Mouse (Mus musculus): ENCODE measurements around the gene Pthlh. TPM values are rescaled to one million over a fixed set of nuclear protein-coding genes. Genes with fewer than 3 reads are reported as not detected.
A peak's percentile ranks its signal among the peaks of the same experiment; 100 is the strongest.

The Pthlh gene
- total and polyA plus RNA-seq, 2 experiments from 2014 or later = 3.2 to 4.8 TPM

DNA sequence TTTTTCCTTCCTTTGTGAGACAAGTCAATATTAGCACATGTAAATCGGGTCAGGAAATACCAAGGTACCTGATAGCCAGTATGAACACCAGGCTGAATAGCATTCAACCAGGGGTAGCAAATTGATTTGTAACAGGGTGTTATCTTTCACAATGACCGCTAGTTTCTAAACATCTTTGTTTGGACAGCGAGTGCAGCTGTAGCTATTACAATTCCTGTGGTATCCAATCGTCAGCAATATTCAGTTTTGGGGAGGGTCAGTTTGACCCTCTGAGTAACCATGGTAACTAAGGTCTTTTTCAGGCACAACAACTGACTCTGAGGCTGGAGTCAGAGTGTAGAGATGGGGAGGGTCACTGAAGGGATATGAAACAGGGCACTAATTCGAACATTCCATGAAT, 15.3 kb upstream of the Pthlh start:
- TF ChIP-seq CTCF (IDR thresholded peaks at IDR 0.05; ENCODE audit: low read depth) = no peak
- Histone ChIP-seq H3K9ac (replicated peaks; ENCODE audit: low read length) (no peak overlapping the region), H3K9me3 (ENCODE audit: low read length) (peaks cover 3% of the 10 kb centered on the region; the same call in 1 of the 2 replicates), H3K4me3 (ENCODE audit: low read length) (no peak overlapping the region), H3K36me3 (ENCODE audit: insufficient read depth, low read length) (no peaks in the 10 kb centered on the region), H3K27ac (no peak overlapping the region), H3K4me1 (ENCODE audit: insufficient read depth, low read length) (no peaks in the 10 kb centered on the region), H3K4me2 (ENCODE audit: low read depth, low read length) (no peak overlapping the region), H3K27me3 (ENCODE audit: insufficient read depth, low read length) (no peaks in the 10 kb centered on the region)
- ATAC-seq (no peak), DNase-seq (ENCODE audit: low spot score) (no peak)
- WGBS = 22% methylated on average over 5 of the region's 5 CpGs

DNA sequence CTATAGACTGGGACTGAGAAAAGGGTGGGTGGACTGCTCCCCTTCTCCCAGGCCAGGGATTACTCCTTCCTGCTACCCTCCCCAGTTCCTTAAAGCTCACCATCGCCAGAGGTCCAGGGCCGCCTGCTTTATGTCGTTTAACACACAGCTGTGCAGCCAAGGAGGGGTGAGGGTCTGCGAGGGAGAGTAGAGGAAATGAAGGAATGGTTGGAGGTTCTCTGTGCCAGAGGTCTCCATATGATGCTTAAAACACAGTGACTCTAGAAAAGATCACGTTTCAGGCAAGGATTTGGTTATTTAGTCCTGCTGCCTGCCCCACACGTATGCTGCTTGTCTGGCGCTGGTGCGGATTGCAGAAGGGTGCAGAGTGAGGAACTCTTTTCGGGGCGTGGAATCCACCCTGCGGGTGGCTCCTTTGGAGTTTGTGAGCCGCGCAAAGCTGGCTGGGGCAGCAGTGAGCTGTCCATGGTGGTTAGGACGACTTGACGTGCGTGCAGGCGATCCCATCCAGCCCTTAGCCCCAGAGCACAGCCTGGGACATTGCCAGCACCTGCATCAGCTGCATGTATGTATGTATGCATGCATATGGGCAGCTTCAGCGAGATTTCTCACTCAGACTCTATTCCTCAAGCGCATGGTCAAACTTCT, 4.3 kb upstream of the Pthlh start:
- Histone ChIP-seq H3K4me1 (ENCODE audit: insufficient read depth, low read length) (no peaks in the 10 kb centered on the region), H3K9ac (replicated peaks; ENCODE audit: low read length) (no peak overlapping the region), H3K27me3 (ENCODE audit: insufficient read depth, low read length) (0 out of 2 replicates have a peak, but pooled peaks cover 16% of the 10 kb centered on the region), H3K4me3 (ENCODE audit: low read length) (no peak overlapping the region), H3K36me3 (ENCODE audit: insufficient read depth, low read length) (no peaks in the 10 kb centered on the region), H3K4me2 (ENCODE audit: low read depth, low read length) (no peak overlapping the region), H3K9me3 (ENCODE audit: low read length) (no peaks in the 10 kb centered on the region), H3K27ac (no peak overlapping the region)
- 7% methylated on average over 19 of the region's 19 CpGs for WGBS
- ATAC-seq (no peak; the same call in 1 of the 2 replicates), DNase-seq (ENCODE audit: low spot score) (no peak)
- no peak for TF ChIP-seq CTCF (IDR thresholded peaks at IDR 0.05; ENCODE audit: low read depth)

DNA sequence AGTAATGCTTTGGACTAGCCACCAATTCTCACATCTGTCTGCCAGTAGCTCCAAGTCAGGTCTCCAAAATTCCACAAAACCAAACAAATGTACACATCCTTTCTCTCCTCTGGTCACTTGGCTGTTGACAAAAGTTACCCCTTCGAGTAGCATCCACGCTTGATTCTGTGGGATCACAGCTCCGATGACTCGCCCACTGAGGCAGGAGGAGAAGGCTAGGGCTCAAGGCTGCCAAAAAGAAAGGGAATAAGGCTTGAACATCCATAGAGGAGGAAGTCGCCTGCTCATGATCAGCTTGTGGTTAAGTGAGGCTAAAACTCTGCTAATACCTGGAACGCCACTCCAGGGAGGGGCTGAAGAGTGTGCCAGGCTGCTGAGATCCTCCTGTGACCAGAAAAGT, 2.5 kb upstream of the Pthlh start:
- no peak for TF ChIP-seq CTCF (IDR thresholded peaks at IDR 0.05; ENCODE audit: low read depth)
- peaks cover 22% of the 10 kb centered on the region; the same call in 1 of the 2 replicates for H3K27me3 ChIP-seq (ENCODE audit: insufficient read depth, low read length)
- H3K4me2 ChIP-seq (ENCODE audit: low read depth, low read length) = no peak overlapping the region
- 85% methylated on average over 6 of the region's 6 CpGs for WGBS
- no peaks in the 10 kb centered on the region for H3K36me3 ChIP-seq (ENCODE audit: insufficient read depth, low read length)
- H3K4me3 ChIP-seq (ENCODE audit: low read length) = no peak overlapping the region
- H3K4me1 ChIP-seq (ENCODE audit: insufficient read depth, low read length) = no peaks in the 10 kb centered on the region
- no peak overlapping the region for H3K27ac ChIP-seq
- no peak for ATAC-seq
- DNase-seq (ENCODE audit: low spot score) = no peak
- no peaks in the 10 kb centered on the region for H3K9me3 ChIP-seq (ENCODE audit: low read length)
- no peak overlapping the region for H3K9ac ChIP-seq (replicated peaks; ENCODE audit: low read length)

DNA sequence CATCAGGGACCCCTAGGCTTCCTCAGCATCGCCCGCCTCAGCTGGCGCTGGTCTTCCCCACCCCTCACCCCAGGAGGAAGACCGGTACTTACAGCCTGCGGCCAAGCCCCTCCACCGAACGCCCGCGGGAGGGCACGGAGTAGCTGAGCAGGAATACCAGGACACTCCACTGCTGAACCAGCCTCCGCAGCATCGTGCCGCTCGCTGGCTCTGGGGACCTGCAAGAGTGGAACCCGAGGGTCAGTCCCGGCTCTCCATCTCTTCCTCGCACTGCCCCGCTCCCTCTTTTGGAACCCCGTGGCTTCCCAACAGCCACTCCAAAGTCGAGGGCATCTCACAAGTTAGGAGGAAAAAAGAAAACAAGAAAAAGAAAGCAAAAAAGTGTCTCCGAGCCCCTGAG, 805 bp downstream of the Pthlh start:
- H3K9ac ChIP-seq (replicated peaks; ENCODE audit: low read length) = 0 out of 2 replicates have a peak overlapping the region, but pooled peaks have one; percentile 19
- DNase-seq (ENCODE audit: low spot score) (no peak), ATAC-seq (0 out of 2 replicates have a peak, but pooled peaks have one; percentile 63)

DNA sequence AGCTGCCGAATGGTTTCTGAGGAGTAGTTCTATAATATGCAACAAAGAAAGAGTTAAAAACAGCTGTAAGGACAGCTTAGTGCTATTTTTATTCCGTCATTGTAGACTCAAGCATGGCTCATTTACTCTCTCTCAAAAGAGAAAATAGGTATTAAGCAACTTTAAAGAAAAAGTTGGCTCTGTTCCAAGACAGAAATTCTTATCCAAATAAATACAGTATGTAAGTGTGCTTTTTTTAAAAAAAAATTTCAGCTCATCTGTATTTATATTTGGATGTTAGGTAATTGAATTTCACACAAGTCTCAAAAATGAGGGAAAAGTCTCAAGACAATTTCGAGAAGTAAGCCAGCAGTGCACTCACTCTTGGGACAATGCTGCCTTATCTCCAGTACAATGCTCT, 2.4 kb downstream of the Pthlh start:
- ATAC-seq (no peak), DNase-seq (ENCODE audit: low spot score) (no peak)
- TF ChIP-seq CTCF (IDR thresholded peaks at IDR 0.05; ENCODE audit: low read depth) = no peak
- H3K27ac ChIP-seq = no peak overlapping the region
- H3K9ac ChIP-seq (replicated peaks; ENCODE audit: low read length) = no peak overlapping the region
- H3K27me3 ChIP-seq (ENCODE audit: insufficient read depth, low read length) = peaks cover 13% of the 10 kb centered on the region; the same call in 1 of the 2 replicates
- no peak overlapping the region for H3K4me3 ChIP-seq (ENCODE audit: low read length)
- 25% methylated on average over 3 of the region's 3 CpGs for WGBS
- 0 out of 2 replicates have a peak overlapping the region, but pooled peaks have one; percentile 78 for H3K4me2 ChIP-seq (ENCODE audit: low read depth, low read length)
- no peaks in the 10 kb centered on the region for H3K9me3 ChIP-seq (ENCODE audit: low read length)
- no peaks in the 10 kb centered on the region for H3K4me1 ChIP-seq (ENCODE audit: insufficient read depth, low read length)
- no peaks in the 10 kb centered on the region for H3K36me3 ChIP-seq (ENCODE audit: insufficient read depth, low read length)

More for the DNA sequence above, 805 bp downstream of the Pthlh start:
- peak overlapping the region; percentile 42 for H3K4me3 ChIP-seq (ENCODE audit: low read length)
- no peaks in the 10 kb centered on the region for H3K36me3 ChIP-seq (ENCODE audit: insufficient read depth, low read length)
- H3K4me2 ChIP-seq (ENCODE audit: low read depth, low read length) = peak overlapping the region; percentile 78
- TF ChIP-seq CTCF (IDR thresholded peaks at IDR 0.05; ENCODE audit: low read depth) = no peak
- H3K27ac ChIP-seq = no peak overlapping the region
- no peaks in the 10 kb centered on the region for H3K9me3 ChIP-seq (ENCODE audit: low read length)
- no peaks in the 10 kb centered on the region for H3K4me1 ChIP-seq (ENCODE audit: insufficient read depth, low read length)
- 1% methylated on average over 21 of the region's 21 CpGs for WGBS
- peaks cover 22% of the 10 kb centered on the region; the same call in 1 of the 2 replicates for H3K27me3 ChIP-seq (ENCODE audit: insufficient read depth, low read length)

DNA sequence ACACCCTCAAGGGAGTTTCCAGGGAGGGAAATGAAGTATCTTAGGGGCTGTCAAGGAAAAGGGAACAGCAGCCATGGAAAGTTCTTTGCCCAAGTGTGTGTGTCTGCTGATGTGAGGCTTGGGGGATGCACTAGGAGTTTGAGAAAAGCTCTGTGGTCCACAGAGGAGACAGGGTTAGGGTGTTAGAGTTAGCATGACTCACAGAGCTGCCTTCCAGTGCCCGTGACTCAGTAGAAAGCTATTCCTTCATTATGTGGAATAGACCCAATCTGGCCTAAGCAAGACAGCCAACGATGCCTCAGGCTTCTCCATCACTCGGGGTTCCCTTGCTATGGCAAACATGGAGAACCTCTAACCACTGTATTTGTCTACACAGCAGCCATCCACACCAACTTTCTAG, 3.2 kb downstream of the Pthlh start:
- DNase-seq (ENCODE audit: low spot score) = no peak
- H3K4me1 ChIP-seq (ENCODE audit: insufficient read depth, low read length) = no peaks in the 10 kb centered on the region
- peaks cover 12% of the 10 kb centered on the region; the same call in 1 of the 2 replicates for H3K27me3 ChIP-seq (ENCODE audit: insufficient read depth, low read length)
- no peak overlapping the region for H3K4me2 ChIP-seq (ENCODE audit: low read depth, low read length)
- ATAC-seq = no peak
- H3K36me3 ChIP-seq (ENCODE audit: insufficient read depth, low read length) = no peaks in the 10 kb centered on the region
- H3K4me3 ChIP-seq (ENCODE audit: low read length) = no peak overlapping the region
- 80% methylated on average over 3 of the region's 3 CpGs for WGBS
- H3K27ac ChIP-seq = no peak overlapping the region
- no peak for TF ChIP-seq CTCF (IDR thresholded peaks at IDR 0.05; ENCODE audit: low read depth)
- H3K9me3 ChIP-seq (ENCODE audit: low read length) = no peaks in the 10 kb centered on the region
- H3K9ac ChIP-seq (replicated peaks; ENCODE audit: low read length) = no peak overlapping the region

DNA sequence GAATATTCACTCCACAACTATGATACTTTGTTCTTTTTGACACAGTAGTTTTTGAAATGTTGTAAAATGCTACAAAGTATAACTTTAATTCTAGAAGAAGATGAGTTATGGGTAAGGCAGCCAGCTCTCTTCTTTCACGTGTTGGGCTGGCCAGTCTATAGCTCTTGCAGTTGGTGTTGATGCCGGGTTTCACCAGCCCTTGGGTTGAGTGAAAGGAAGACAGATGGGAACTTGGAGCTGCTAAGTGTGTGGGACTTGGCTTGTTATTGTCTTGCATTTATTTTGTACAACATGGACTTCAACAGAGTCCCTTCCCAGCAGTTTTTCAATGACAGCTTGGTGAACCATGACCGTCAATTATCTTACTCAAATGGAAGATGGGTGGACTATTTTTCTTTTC, 16.2 kb downstream of the Pthlh start:
- Histone ChIP-seq H3K4me1 (ENCODE audit: insufficient read depth, low read length) (no peaks in the 10 kb centered on the region), H3K27me3 (ENCODE audit: insufficient read depth, low read length) (no peaks in the 10 kb centered on the region), H3K9me3 (ENCODE audit: low read length) (no peaks in the 10 kb centered on the region), H3K9ac (replicated peaks; ENCODE audit: low read length) (no peak overlapping the region), H3K4me2 (ENCODE audit: low read depth, low read length) (no peak overlapping the region), H3K36me3 (ENCODE audit: insufficient read depth, low read length) (no peaks in the 10 kb centered on the region), H3K4me3 (ENCODE audit: low read length) (no peak overlapping the region), H3K27ac (no peak overlapping the region)
- DNase-seq (ENCODE audit: low spot score) (no peak), ATAC-seq (no peak)
- 29% methylated on average over 3 of the region's 3 CpGs for WGBS
- no peak for TF ChIP-seq CTCF (IDR thresholded peaks at IDR 0.05; ENCODE audit: low read depth)
